Mouse (Mus musculus): ENCODE results near the gene Rps24.

GRCm38 (mm10) chr14:24498561-24499255, 11.8 kb downstream of the Rps24 start:
- no peak for TF ChIP-seq CTCF (IDR thresholded peaks at IDR 0.05; ENCODE audit: borderline replicate concordance, extremely low read depth, insufficient read depth, insufficient read length)
- TF ChIP-seq POLR2A (IDR thresholded peaks at IDR 0.05; ENCODE audit: borderline replicate concordance, extremely low read depth, insufficient read depth, insufficient read length, poor library complexity, severe bottlenecking) = no peak
